Mouse (Mus musculus) midbrain, embryonic 10.5 days (tissue): ENCODE measurements at regions not wholly inside any gene's neighbourhood (a gene's known extent, or its start where the extent isn't known, plus 50 kb on each side); places are given as distances from the start of the nearest gene placed in this dataset.
A peak's percentile ranks its signal among the peaks of the same experiment; 100 is the strongest.

Experiments
- DNase-seq: peaks from one replicate; pipeline ENCODE4 v3.0.0-alpha.2; 2017; ENCODE audit warnings: low spot score
- H3K27ac ChIP-seq: fragments of 300-500 bp; sonication (generic); replicated peaks from 2 replicates; pipeline ENCODE4 v1.5.1; 2016; ENCODE audit warnings: mild to moderate bottlenecking
- H3K27me3 ChIP-seq: fragments of 300-500 bp; sonication (generic); 2 replicates; pipeline ENCODE4 v1.6.1; 2016; ENCODE audit warnings: low read depth, mild to moderate bottlenecking; ENCODE audit not compliant: poor library complexity, severe bottlenecking
- H3K36me3 ChIP-seq: fragments of 300-500 bp; sonication (generic); 2 replicates; pipeline ENCODE4 v1.6.1; 2016; ENCODE audit warnings: mild to moderate bottlenecking, moderate library complexity
- H3K4me1 ChIP-seq: fragments of 300-500 bp; sonication (generic); 2 replicates; pipeline ENCODE4 v1.6.1; 2016
- H3K4me3 ChIP-seq: fragments of 300-500 bp; sonication (generic); 2 replicates; pipeline ENCODE4 v1.5.1; 2016; ENCODE audit warnings: mild to moderate bottlenecking, moderate library complexity
- H3K9me3 ChIP-seq: fragments of 300-500 bp; sonication (generic); replicated peaks from 2 replicates; pipeline ENCODE4 v1.6.1; 2016; ENCODE audit warnings: mild to moderate bottlenecking
- WGBS: fragments of 180-500 bp; shearing (Covaris S2); methylation state at CpG from one replicate; pipeline ENCODE4 v1.1.7; 2016; 5-methylcytosine and 5-hydroxymethylcytosine counted together

DNA sequence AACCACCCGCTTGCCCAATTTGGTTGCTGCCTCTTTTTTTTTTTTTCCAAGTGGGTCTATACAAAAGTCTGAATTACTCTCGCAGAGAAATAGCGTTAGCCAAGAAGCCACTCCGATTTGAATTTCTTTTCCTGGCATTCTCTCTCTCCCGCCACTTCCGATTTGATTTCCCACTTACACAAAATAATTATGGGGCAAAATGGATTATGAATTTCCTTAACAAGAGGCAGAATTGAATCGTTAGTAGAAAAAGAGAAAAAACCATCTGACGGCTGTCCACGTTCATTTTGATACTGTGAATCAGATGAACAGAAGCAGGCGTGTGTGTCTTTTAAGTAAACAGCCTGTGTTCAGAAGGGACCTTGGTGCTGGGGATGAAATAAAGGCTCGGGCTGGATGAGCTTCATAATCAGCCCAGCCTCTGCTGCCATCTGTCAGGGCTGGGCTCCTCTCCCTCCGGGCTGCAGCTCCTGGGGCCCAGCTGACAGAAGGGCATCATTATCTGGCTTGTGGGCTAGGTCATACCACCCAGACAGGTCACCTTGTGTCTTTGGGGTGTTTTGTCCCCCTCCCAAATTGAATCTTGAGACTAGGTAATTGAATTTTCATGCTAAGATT lies 200.1 kb downstream of the Ifng start:
- WGBS: 65% methylated on average over 12 of the region's 12 CpGs
- H3K4me1 ChIP-seq: peaks cover 16% of the 10 kb centered on the region
- DNase-seq: peak; percentile 17
- H3K9me3 ChIP-seq: no peaks in the 10 kb centered on the region
- no peaks in the 10 kb centered on the region for H3K27me3 ChIP-seq
- H3K36me3 ChIP-seq: no peaks in the 10 kb centered on the region
- no peak overlapping the region for H3K4me3 ChIP-seq
- H3K27ac ChIP-seq: peak overlapping the region; percentile 58

GRCm38 (mm10) chr10:118643622-118644021 lies 202.8 kb downstream of the Ifng start:
- H3K4me1 ChIP-seq: peaks cover 16% of the 10 kb centered on the region
- H3K36me3 ChIP-seq: no peaks in the 10 kb centered on the region
- no peak for DNase-seq
- H3K9me3 ChIP-seq: no peaks in the 10 kb centered on the region
- H3K27me3 ChIP-seq: no peaks in the 10 kb centered on the region
- no peak overlapping the region for H3K27ac ChIP-seq
- WGBS: 88% methylated on average over 8 of the region's 8 CpGs
- no peak overlapping the region for H3K4me3 ChIP-seq

- H3K4me3 ChIP-seq: no peak overlapping the region
- no peaks in the 10 kb centered on the region for H3K9me3 ChIP-seq
- H3K36me3 ChIP-seq: no peaks in the 10 kb centered on the region
- no peak overlapping the region for H3K27ac ChIP-seq
- no peak for DNase-seq
- H3K4me1 ChIP-seq: no peaks in the 10 kb centered on the region
- no peaks in the 10 kb centered on the region for H3K27me3 ChIP-seq
- 71% methylated on average over 2 of the region's 2 CpGs for WGBS
Measured at GRCm38 (mm10) chr10:118648111-118648510, 207.3 kb downstream of the Ifng start.

- Histone ChIP-seq H3K36me3 (no peaks in the 10 kb centered on the region), H3K27me3 (no peaks in the 10 kb centered on the region)
Measured at GRCm38 (mm10) chr10:118656561-118656960, 213.4 kb downstream of the Dyrk2 start.

GRCm38 (mm10) chr10:118666009-118666408 lies 204.0 kb downstream of the Dyrk2 start:
- WGBS: 58% methylated on average over 3 of the region's 3 CpGs

More at GRCm38 (mm10) chr10:118656561-118656960, 213.4 kb downstream of the Dyrk2 start:
- DNase-seq: no peak
- Histone ChIP-seq H3K27ac (no peak overlapping the region), H3K4me3 (no peak overlapping the region), H3K9me3 (no peaks in the 10 kb centered on the region), H3K4me1 (no peaks in the 10 kb centered on the region)
- 80% methylated on average over 5 of the region's 5 CpGs for WGBS

DNA sequence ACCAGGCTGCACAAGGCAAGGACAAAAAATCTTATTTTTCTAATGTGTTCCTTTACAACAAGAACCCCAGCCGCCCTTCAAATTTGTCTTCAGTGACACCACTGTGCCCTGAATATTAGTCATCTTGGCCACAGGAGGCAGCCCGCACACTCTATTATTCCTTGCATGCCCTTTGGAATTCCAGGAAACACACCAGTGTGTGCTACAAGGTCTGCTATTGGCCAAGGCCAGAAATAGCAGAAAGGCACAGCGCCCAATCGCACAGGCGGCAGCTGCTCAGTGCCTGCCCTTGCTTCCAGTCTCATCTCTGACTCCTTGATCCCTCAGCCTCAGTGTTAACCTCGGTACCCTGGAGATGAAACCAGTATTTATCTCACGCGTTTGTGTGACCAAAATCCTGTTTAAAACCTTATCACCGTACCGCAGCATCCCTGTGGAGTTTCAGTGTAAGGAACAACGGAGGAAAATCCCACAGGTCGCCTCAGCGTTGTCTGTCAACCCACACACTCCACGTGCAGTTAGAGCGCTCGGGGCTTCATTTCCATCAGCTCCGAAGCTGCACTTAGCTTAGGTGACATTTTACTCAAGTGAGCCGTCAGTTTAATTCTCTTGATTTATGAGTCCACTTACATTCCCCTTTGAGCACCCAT lies 194.1 kb downstream of the Dyrk2 start:
- Histone ChIP-seq H3K4me3 (0 out of 2 replicates have a peak overlapping the region, but pooled peaks have one; percentile 3), H3K4me1 (0 out of 2 replicates have a peak, but pooled peaks cover 5% of the 10 kb centered on the region), H3K27me3 (no peaks in the 10 kb centered on the region), H3K9me3 (peaks cover 11% of the 10 kb centered on the region; the same call in 1 of the 2 replicates), H3K36me3 (no peaks in the 10 kb centered on the region), H3K27ac (no peak overlapping the region)
- peak; percentile 29 for DNase-seq
- 67% methylated on average over 18 of the region's 18 CpGs for WGBS

More at GRCm38 (mm10) chr10:118666009-118666408, 204.0 kb downstream of the Dyrk2 start:
- H3K27me3 ChIP-seq: no peaks in the 10 kb centered on the region
- no peak overlapping the region for H3K4me3 ChIP-seq
- H3K36me3 ChIP-seq: no peaks in the 10 kb centered on the region
- H3K9me3 ChIP-seq: 0 out of 2 replicates have a peak, but pooled peaks cover under 1% of the 10 kb centered on the region
- H3K4me1 ChIP-seq: peaks cover 5% of the 10 kb centered on the region; the same call in 1 of the 2 replicates
- no peak for DNase-seq
- no peak overlapping the region for H3K27ac ChIP-seq

GRCm38 (mm10) chr10:118678750-118679418 lies 191.1 kb downstream of the Dyrk2 start:
- 87% methylated on average over 12 of the region's 12 CpGs for WGBS
- H3K27me3 ChIP-seq: no peaks in the 10 kb centered on the region
- DNase-seq: no peak
- no peaks in the 10 kb centered on the region for H3K36me3 ChIP-seq
- H3K4me1 ChIP-seq: 0 out of 2 replicates have a peak, but pooled peaks cover 5% of the 10 kb centered on the region
- no peaks in the 10 kb centered on the region for H3K9me3 ChIP-seq
- H3K27ac ChIP-seq: no peak overlapping the region
- H3K4me3 ChIP-seq: no peak overlapping the region

DNA sequence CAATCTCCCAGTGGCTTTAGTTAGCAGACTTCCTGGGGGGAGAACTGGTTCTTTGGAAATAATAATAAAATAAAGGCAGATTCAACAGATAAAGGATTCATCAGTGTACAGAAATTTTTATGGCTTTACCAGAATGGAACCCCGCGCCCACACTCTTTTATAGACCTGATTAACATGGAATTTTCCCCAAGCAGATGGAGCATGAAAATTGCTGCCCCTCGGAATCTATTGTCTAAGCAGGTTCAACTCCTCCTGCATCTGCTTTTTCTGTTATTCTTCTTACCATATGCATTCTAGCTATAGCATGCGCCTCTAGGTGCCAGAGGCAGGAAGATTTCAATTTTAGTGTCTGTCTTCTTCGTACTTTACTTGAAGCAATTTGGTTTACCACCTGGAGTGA lies 190.5 kb downstream of the Dyrk2 start:
- Histone ChIP-seq H3K4me3 (no peak overlapping the region), H3K9me3 (no peaks in the 10 kb centered on the region), H3K36me3 (no peaks in the 10 kb centered on the region), H3K27me3 (no peaks in the 10 kb centered on the region), H3K4me1 (0 out of 2 replicates have a peak, but pooled peaks cover 5% of the 10 kb centered on the region), H3K27ac (no peak overlapping the region)
- no peak for DNase-seq
- whole genome bisulfite sequencing: 87% methylated on average over 5 of the region's 5 CpGs

DNA sequence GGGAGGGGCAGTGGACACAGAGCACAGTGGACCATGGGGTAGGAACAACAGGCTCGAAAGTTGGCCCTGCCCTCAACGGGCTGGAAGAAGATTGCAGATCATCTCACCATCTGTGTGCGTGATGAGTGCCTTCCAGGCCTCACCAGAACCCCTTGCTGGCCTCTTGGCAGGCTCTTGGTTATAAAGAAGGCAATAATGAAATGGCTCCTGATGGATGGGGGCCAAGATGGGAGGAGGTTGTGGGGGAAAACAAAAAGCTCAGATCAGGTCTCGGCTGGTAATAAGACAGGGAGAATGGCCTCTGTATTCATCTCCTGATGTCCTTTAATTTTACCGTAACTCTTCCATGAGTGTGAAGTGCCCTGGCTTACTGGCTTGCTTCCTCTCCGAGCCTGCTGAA lies 189.1 kb downstream of the Dyrk2 start:
- Histone ChIP-seq H3K9me3 (no peaks in the 10 kb centered on the region), H3K36me3 (no peaks in the 10 kb centered on the region), H3K27ac (no peak overlapping the region), H3K4me1 (0 out of 2 replicates have a peak, but pooled peaks cover 4% of the 10 kb centered on the region), H3K27me3 (no peaks in the 10 kb centered on the region), H3K4me3 (no peak overlapping the region)
- no peak for DNase-seq
- 91% methylated on average over 6 of the region's 6 CpGs for WGBS

DNA sequence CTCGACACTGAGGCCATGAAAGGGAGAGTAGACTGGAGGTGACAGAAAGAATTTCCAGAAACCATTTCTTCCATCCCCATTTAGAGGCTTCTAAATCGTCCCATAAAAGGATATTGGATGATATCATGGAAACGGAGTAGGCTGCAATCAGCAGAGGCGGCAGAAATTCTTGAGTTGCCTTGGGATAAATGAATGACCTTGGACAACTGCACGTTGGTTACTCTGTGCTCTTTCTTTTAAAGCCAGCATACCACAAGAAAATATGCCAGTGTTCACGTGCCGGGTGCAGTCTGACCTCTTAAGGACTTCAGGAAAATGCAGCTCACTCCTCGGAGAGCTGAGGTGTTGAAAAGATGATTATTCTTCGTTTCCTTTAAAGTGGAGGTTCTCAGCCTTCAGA lies 186.7 kb downstream of the Dyrk2 start:
- no peaks in the 10 kb centered on the region for H3K27me3 ChIP-seq
- no peaks in the 10 kb centered on the region for H3K9me3 ChIP-seq
- no peak overlapping the region for H3K4me3 ChIP-seq
- WGBS: 87% methylated on average over 9 of the region's 9 CpGs
- H3K27ac ChIP-seq: no peak overlapping the region
- no peak for DNase-seq
- H3K36me3 ChIP-seq: no peaks in the 10 kb centered on the region
- H3K4me1 ChIP-seq: no peaks in the 10 kb centered on the region

- Histone ChIP-seq H3K9me3 (no peaks in the 10 kb centered on the region), H3K36me3 (no peaks in the 10 kb centered on the region), H3K4me1 (no peaks in the 10 kb centered on the region), H3K4me3 (no peak overlapping the region), H3K27me3 (no peaks in the 10 kb centered on the region), H3K27ac (no peak overlapping the region)
- 86% methylated on average over 3 of the region's 3 CpGs for WGBS
- no peak for DNase-seq
Measured at GRCm38 (mm10) chr10:118699292-118699691, 170.7 kb downstream of the Dyrk2 start.

GRCm38 (mm10) chr10:118700115-118700514 lies 169.9 kb downstream of the Dyrk2 start:
- no peak overlapping the region for H3K27ac ChIP-seq
- H3K4me1 ChIP-seq: no peaks in the 10 kb centered on the region
- H3K27me3 ChIP-seq: no peaks in the 10 kb centered on the region
- 94% methylated on average over 4 of the region's 4 CpGs for WGBS
- DNase-seq: no peak
- H3K4me3 ChIP-seq: no peak overlapping the region
- no peaks in the 10 kb centered on the region for H3K9me3 ChIP-seq
- H3K36me3 ChIP-seq: no peaks in the 10 kb centered on the region

- Histone ChIP-seq H3K4me1 (peaks cover 1% of the 10 kb centered on the region), H3K4me3 (no peak overlapping the region)
- WGBS: 96% methylated on average over 3 of the region's 3 CpGs
Measured at GRCm38 (mm10) chr10:118706020-118706419, 164.0 kb downstream of the Dyrk2 start.

More at GRCm38 (mm10) chr10:118706020-118706419, 164.0 kb downstream of the Dyrk2 start:
- Histone ChIP-seq H3K27me3 (no peaks in the 10 kb centered on the region), H3K9me3 (no peaks in the 10 kb centered on the region), H3K27ac (no peak overlapping the region), H3K36me3 (no peaks in the 10 kb centered on the region)
- no peak for DNase-seq
